Mouse (Mus musculus) lung, postnatal 10 days (tissue): ENCODE data around the gene Tmem59.

Experiments used
- DNase-seq: peaks from one replicate; pipeline ENCODE4 v3.0.0; 2021

Gene Tmem59

GRCm38 (mm10) chr4:107181866-107182265, 3.7 kb downstream of the Tmem59 start:
- DNase-seq, result no peak

GRCm38 (mm10) chr4:107182796-107183195, 4.6 kb downstream of the Tmem59 start:
- DNase-seq, result no peak

GRCm38 (mm10) chr4:107183203-107183602, 5.0 kb downstream of the Tmem59 start:
- no peak for DNase-seq

DNA sequence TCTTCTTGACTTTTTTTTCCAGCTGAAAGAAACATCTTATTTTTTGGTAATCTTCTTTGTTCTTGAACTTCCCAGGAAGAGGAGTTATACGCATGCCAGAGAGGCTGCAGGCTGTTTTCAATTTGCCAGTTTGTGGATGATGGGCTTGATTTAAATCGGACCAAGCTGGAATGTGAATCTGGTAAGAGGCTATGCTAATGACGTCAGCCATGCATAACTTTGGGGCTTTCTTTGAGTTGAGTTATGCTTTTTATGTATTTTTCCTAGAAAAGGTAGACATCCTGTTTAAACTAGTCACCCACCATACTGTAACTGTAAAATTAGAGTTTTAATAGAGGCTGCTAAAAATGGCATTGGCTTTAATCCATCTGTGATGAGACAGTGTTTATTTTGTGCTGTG, 7.5 kb downstream of the Tmem59 start:
- no peak for DNase-seq

DNA sequence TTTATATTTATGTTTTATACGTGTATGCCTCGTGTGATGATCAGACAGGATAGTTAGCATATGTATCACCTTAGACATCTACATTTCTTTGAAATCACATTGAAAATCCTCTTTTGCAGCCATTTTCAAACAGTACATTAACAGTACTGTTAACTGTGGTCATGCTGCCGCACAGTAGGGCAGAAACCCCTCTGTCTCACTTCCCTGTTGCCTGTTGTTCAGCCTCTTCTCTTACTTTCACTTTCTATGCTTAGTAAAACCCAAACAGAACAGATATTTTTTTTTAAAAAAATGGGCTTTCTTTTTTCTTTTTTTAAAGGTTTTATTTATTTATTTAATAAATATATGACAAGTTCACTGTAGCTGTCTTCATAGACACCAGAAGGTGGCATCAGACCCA, 15.6 kb downstream of the Tmem59 start:
- no peak for DNase-seq

- no peak for DNase-seq
Measured at GRCm38 (mm10) chr4:107196454-107196853, 18.3 kb downstream of the Tmem59 start.

DNA sequence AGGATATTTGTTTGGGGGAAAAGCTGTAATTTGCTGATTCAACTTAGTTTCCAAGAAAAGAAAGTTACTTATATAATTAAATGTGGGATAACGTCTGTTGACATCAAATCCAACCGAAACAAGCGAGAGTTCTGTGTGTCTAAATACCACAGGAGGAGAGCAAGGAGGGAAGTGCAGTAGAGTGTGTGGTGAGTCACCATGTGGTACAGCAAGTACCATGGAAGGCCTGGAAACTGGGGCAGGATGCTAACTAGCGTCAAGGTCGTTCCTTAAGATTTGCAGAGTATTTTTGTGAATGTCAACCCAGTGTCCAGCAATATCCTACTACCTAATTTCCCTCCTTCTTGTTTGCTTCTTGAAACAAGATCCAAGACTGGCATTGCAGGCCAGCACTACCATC, 19.9 kb downstream of the Tmem59 start:
- DNase-seq, result no peak

- DNase-seq, result no peak
Measured at GRCm38 (mm10) chr4:107201779-107202178, 23.6 kb downstream of the Tmem59 start.

GRCm38 (mm10) chr4:107203001-107203400, 24.8 kb downstream of the Tmem59 start:
- no peak for DNase-seq

DNA sequence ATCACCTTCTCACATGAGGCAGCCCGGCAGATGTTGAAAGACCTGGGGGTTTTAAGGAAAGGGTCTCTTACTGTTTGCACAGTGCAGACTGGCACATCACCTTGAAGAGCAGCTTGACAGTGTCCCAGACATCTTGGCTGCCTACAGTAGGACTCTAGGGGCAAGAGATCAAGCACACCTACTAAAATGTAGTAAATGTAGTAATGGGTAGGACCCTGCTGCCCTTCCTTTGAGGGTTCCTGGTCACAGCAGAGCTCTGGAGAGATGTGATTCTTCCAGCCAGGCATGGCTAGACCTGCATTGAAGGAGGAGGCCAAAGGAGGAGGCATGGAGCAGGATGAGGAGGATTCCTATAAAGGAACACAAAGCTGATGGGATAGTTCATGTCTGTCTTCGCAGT, 28.8 kb downstream of the Tmem59 start:
- no peak for DNase-seq

DNA sequence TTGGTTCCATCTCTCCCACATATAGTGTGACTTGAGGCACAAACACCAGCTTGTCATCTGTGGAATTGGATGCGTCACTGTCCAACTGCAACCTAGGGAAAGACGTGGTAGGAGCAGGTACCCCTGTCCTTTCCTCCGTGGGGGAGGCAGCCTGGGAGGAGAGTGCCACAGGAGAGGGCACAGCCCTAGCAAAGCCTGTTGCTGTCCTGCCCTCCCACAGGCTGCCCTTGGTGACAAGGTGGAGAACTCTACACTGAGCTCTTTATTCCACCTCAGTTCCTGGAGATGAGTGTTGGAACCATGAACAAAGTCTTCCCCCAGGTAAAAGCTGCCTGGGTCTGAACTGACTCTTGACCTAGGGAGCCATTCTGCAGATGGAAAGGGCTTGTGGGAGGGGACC, 30.7 kb downstream of the Tmem59 start, which contains the start of gene Ldlrad1:
Ldlrad1 (plus strand) TSS at position 301 of the 400 bp plus-strand sequence.
- DNase-seq, result no peak

DNA sequence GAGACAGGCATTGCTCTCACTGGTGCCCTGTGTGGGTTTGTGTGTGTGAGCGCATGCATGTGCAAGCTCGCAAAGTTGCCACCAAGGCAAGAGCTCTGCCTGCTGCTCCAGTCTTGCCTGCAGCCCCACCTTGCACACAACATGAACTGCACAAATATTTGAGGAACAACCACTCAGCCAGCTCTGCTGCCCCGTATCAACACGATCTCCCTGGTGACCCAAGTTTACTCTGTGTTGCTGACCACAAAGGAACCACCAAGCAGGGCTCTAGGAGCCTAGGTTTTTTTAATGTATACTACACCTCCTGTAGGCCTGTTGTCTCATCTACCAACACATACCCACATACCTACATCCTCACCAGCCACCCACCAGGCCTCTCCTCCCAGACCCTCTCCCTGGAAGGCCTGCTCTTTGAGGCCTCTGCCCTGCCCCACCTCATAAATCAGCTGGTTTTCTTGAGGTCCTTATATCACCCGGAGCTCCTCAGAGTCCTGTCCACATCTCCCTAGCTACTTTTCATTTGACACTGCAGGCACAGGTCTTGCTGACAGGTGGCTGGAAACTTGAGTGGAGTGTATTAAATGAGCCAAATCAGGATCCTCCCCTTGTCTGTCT, 32.4 kb downstream of the Tmem59 start:
- DNase-seq, result peak; percentile 48

GRCm38 (mm10) chr4:107211465-107211864, 33.3 kb downstream of the Tmem59 start:
- DNase-seq, result peak; percentile 69

GRCm38 (mm10) chr4:107211936-107212335, 33.7 kb downstream of the Tmem59 start:
- no peak for DNase-seq

DNA sequence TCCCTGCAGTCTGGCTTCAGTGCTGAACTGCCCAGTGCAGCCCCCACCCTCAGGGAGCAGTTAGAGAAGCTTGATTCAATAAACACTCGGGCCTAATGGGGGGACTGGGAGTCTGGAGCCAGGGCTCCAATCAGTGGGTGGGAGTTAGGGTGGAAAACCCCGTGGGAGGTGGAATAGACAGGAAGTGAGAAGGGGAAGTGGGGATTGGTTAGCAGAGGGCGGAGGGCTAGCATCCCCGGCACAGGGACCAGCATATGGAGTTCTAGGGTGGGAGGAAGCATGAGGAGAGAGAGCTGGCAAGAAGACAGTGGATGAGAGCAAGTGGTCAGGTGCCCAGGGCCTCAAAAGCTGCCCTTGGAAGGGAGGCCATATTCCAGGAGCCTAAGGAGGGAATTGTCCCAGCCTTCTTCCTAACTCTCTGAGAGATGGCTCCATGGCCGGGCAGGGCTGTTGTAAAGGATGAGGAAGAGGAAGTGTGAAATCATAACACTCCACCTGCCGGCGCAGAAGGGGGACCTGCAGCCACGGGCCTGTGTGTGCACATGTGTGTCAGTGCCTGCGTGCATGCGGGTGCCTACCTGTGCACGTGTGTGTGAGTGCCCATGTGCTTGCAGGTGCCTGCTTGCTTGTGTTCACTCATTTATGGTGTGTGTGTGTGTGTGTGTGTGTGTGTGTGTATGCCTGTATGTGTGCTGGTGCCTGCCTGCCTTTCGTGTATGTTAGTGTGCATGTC, 35.2 kb downstream of the Tmem59 start:
- no peak for DNase-seq

DNA sequence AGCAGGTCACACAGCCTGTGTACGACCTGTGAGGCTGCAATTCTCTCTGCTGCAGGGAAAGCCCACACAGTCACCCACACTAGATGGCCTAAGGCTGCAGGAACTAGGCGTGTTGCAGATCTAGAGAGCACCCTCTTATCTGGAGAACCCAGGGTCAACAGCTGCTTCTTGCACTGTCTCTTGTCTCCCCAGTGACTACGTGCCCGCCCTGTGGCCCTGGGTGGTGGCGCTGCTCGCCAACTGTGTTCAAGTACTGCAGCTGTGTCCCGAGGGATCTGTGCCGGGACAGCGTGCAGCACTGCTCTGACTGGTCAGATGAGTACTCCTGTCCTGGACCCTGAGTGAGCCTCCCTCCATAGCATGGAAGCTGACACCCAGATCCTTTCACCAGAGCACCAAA, 39.4 kb downstream of the Tmem59 start:
- DNase-seq, result no peak

GRCm38 (mm10) chr4:107221524-107221923, 43.3 kb downstream of the Tmem59 start:
- DNase-seq, result no peak

- DNase-seq, result peak; percentile 85
Measured at GRCm38 (mm10) chr4:107223225-107224204, 45.3 kb downstream of the Tmem59 start.

GRCm38 (mm10) chr4:107226313-107226712, 48.1 kb downstream of the Tmem59 start:
- no peak for DNase-seq

- DNase-seq, result no peak
Measured at GRCm38 (mm10) chr4:107232219-107232618, 54.0 kb downstream of the Tmem59 start.

DNA sequence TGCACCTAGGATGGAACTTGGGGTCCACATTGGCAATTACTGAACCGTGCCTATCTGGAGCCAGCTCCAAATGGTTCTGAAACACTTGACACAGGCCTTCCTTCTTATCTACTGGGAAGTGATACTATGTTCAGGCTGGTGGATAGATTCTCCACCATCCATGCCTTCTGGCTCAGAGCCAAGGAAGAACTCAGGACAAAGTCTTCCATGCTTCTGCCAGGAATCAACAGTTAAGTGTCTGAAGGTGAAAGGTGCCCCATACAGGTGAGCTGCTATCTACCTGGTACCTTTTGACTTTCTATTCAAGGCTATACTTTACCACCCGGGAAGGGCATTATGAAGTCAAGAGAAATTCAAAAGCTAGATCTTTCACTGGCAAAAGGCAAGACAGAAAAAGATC, 60.1 kb downstream of the Tmem59 start:
- no peak for DNase-seq

GRCm38 (mm10) chr4:107240196-107240595, 62.0 kb downstream of the Tmem59 start:
- DNase-seq, result no peak
